Mouse (Mus musculus): Measurements from ENCODE around the gene Scrn1. TPM values are rescaled to one million over a fixed set of nuclear protein-coding genes. Genes with fewer than 3 reads are reported as not detected.

The Scrn1 gene
- polyA plus RNA-seq, 1 experiment = not detected

GRCm38 (mm10) chr6:54481390-54482112, 84.7 kb downstream of the Scrn1 start:
- Histone ChIP-seq H3K4me3 (ENCODE audit: insufficient read depth, low read depth, low read length) (no peak overlapping the region), H3K4me1 (ENCODE audit: control insufficient read depth, insufficient read depth, low read length) (peaks cover 16% of the 10 kb centered on the region), H3K27ac (ENCODE audit: insufficient read depth, low read depth, low read length) (no peak overlapping the region)
- WGBS = 88% methylated on average over 15 of the region's 15 CpGs
- TF ChIP-seq POLR2A (IDR thresholded peaks at IDR 0.05; ENCODE audit: insufficient read depth, low read depth, low read length) (no peak), CTCF (IDR thresholded peaks at IDR 0.05; ENCODE audit: insufficient read depth, low read depth, low read length) (no peak)

- no peak overlapping the region for H3K4me3 ChIP-seq (ENCODE audit: insufficient read depth, low read depth, low read length)
- WGBS = 55% methylated on average over 5 of the region's 5 CpGs
- no peak overlapping the region; the same call in 1 of the 2 replicates for H3K27ac ChIP-seq (ENCODE audit: insufficient read depth, low read depth, low read length)
- TF ChIP-seq POLR2A (IDR thresholded peaks at IDR 0.05; ENCODE audit: insufficient read depth, low read depth, low read length) (no peak), CTCF (IDR thresholded peaks at IDR 0.05; ENCODE audit: insufficient read depth, low read depth, low read length) (no peak)
- peaks cover 17% of the 10 kb centered on the region for H3K4me1 ChIP-seq (ENCODE audit: control insufficient read depth, insufficient read depth, low read length)
Observed at GRCm38 (mm10) chr6:54478646-54479324, 87.5 kb downstream of the Scrn1 start.

- Histone ChIP-seq H3K4me3 (ENCODE audit: insufficient read depth, low read depth, low read length) (no peak overlapping the region), H3K4me1 (ENCODE audit: control insufficient read depth, insufficient read depth, low read length) (peaks cover 16% of the 10 kb centered on the region), H3K27ac (ENCODE audit: insufficient read depth, low read depth, low read length) (no peak overlapping the region)
- TF ChIP-seq CTCF (IDR thresholded peaks at IDR 0.05; ENCODE audit: insufficient read depth, low read depth, low read length) (no peak), POLR2A (IDR thresholded peaks at IDR 0.05; ENCODE audit: insufficient read depth, low read depth, low read length) (no peak)
- 75% methylated on average over 19 of the region's 19 CpGs for WGBS
Observed at GRCm38 (mm10) chr6:54475926-54476667, 90.2 kb downstream of the Scrn1 start.

GRCm38 (mm10) chr6:54472846-54473715, 93.2 kb downstream of the Scrn1 start:
- WGBS = 76% methylated on average over 8 of the region's 8 CpGs
- H3K4me3 ChIP-seq (ENCODE audit: insufficient read depth, low read depth, low read length) = no peak overlapping the region
- H3K4me1 ChIP-seq (ENCODE audit: control insufficient read depth, insufficient read depth, low read length) = peaks cover 20% of the 10 kb centered on the region
- TF ChIP-seq CTCF (IDR thresholded peaks at IDR 0.05; ENCODE audit: insufficient read depth, low read depth, low read length) = no peak
- TF ChIP-seq POLR2A (IDR thresholded peaks at IDR 0.05; ENCODE audit: insufficient read depth, low read depth, low read length) = no peak
- no peak overlapping the region for H3K27ac ChIP-seq (ENCODE audit: insufficient read depth, low read depth, low read length)

GRCm38 (mm10) chr6:54471866-54472265, 94.4 kb downstream of the Scrn1 start:
- Histone ChIP-seq H3K27ac (ENCODE audit: insufficient read depth, low read depth, low read length) (no peak overlapping the region), H3K4me3 (ENCODE audit: insufficient read depth, low read depth, low read length) (no peak overlapping the region), H3K4me1 (ENCODE audit: control insufficient read depth, insufficient read depth, low read length) (peaks cover 19% of the 10 kb centered on the region)
- WGBS = 82% methylated on average over 7 of the region's 7 CpGs
- no peak for TF ChIP-seq CTCF (IDR thresholded peaks at IDR 0.05; ENCODE audit: insufficient read depth, low read depth, low read length)
- TF ChIP-seq POLR2A (IDR thresholded peaks at IDR 0.05; ENCODE audit: insufficient read depth, low read depth, low read length) = no peak

- WGBS = 54% methylated on average over 3 of the region's 3 CpGs
- no peak overlapping the region for H3K27ac ChIP-seq (ENCODE audit: insufficient read depth, low read depth, low read length)
- peaks cover 19% of the 10 kb centered on the region for H3K4me1 ChIP-seq (ENCODE audit: control insufficient read depth, insufficient read depth, low read length)
- TF ChIP-seq CTCF (IDR thresholded peaks at IDR 0.05; ENCODE audit: insufficient read depth, low read depth, low read length) (no peak), POLR2A (IDR thresholded peaks at IDR 0.05; ENCODE audit: insufficient read depth, low read depth, low read length) (no peak)
- no peak overlapping the region for H3K4me3 ChIP-seq (ENCODE audit: insufficient read depth, low read depth, low read length)
Observed at GRCm38 (mm10) chr6:54467371-54467770, 98.9 kb downstream of the Scrn1 start.

- Histone ChIP-seq H3K4me3 (ENCODE audit: insufficient read depth, low read depth, low read length) (no peak overlapping the region), H3K27ac (ENCODE audit: insufficient read depth, low read depth, low read length) (no peak overlapping the region), H3K4me1 (ENCODE audit: control insufficient read depth, insufficient read depth, low read length) (peaks cover 31% of the 10 kb centered on the region)
- WGBS = 95% methylated on average over 4 of the region's 4 CpGs
- TF ChIP-seq CTCF (IDR thresholded peaks at IDR 0.05; ENCODE audit: insufficient read depth, low read depth, low read length) = no peak
- TF ChIP-seq POLR2A (IDR thresholded peaks at IDR 0.05; ENCODE audit: insufficient read depth, low read depth, low read length) = no peak
Observed at GRCm38 (mm10) chr6:54464926-54465325, 101.4 kb downstream of the Scrn1 start.

- H3K4me3 ChIP-seq (ENCODE audit: insufficient read depth, low read depth, low read length) = no peak overlapping the region
- no peak for TF ChIP-seq POLR2A (IDR thresholded peaks at IDR 0.05; ENCODE audit: insufficient read depth, low read depth, low read length)
- no peak for TF ChIP-seq CTCF (IDR thresholded peaks at IDR 0.05; ENCODE audit: insufficient read depth, low read depth, low read length)
- no peak overlapping the region for H3K27ac ChIP-seq (ENCODE audit: insufficient read depth, low read depth, low read length)
- 51% methylated on average over 8 of the region's 8 CpGs for whole genome bisulfite sequencing
- H3K4me1 ChIP-seq (ENCODE audit: control insufficient read depth, insufficient read depth, low read length) = peaks cover 34% of the 10 kb centered on the region
Observed at GRCm38 (mm10) chr6:54463701-54464458, 102.4 kb downstream of the Scrn1 start.
